Mouse (Mus musculus): ENCODE measurements around the gene Gm20896. TPM values are rescaled to one million over a fixed set of nuclear protein-coding genes. Genes with fewer than 3 reads are reported as not detected.

The Gm20896 gene
- not detected in 2 replicates for total RNA-seq (2023)

DNA sequence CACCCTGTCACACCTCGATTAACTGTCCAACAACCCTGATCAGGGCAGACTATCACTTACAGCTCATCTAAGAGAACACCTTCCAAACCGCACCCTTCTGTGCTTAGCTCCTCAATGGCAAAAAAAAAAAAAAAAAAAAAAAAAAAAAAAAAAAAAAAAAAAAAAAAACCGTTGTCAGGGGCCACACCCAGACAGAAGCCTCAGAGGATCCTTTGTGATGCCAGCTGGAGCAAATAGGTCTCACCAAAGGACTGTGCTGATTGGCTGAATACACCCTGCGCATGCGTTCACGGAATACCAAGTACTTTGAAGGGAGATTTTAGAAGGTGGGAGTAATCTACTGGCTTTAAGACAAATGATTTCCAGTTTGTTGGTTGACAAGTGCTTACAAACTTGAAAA is at the start of gene Gm20896:
Gm20896 (minus strand) TSS at position 101 of the 400 bp plus-strand sequence.

Measured in neutrophil, adult 65 days (primary cell).